Comparison of ENCODE assay signal across 29 mouse cellular contexts in genomic region chr13:71460097-71460496, GRCm38 (mm10).
DNase-seq lines count a peak whose midpoint lies in the region; ATAC-seq and TF ChIP-seq lines count a peak whose summit lies in the region.
"Had no signal": no experiment of that assay in that cellular context is flagged by ENCODE, and none has a peak within 500 bp of the region (broad histone marks: within the 10 kb centered on the region; RNA-seq: fewer than 3 reads in every experiment).

No protein-coding gene starts in this region.

- TF ChIP-seq POLR2A in kidney, adult 2 months (IDR thresholded peaks at IDR 0.05; ENCODE audit: low read depth, low read length): no peak

- peaks cover 3% of the 10 kb centered on the region; the same call in 1 of the 2 replicates for H3K4me1 ChIP-seq in kidney, adult 2 months (ENCODE audit: control insufficient read depth, insufficient read depth, low read length)
- H3K4me1 ChIP-seq in midbrain, embryonic 16.5 days (ENCODE audit: control insufficient read depth, insufficient read depth, low read length): peaks cover 10% of the 10 kb centered on the region; the same call in 1 of the 2 replicates
- H3K4me1 ChIP-seq in midbrain, embryonic 13.5 days (replicated peaks): peaks cover 24% of the 10 kb centered on the region
- H3K4me1 ChIP-seq in embryonic facial prominence, embryonic 11.5 days (ENCODE audit: control insufficient read depth, insufficient read depth, low read length): no peaks in the 10 kb centered on the region
- peaks cover 18% of the 10 kb centered on the region; the same call in 1 of the 2 replicates for H3K4me1 ChIP-seq in neural tube, embryonic 15.5 days
- H3K4me1 ChIP-seq in forebrain, embryonic 11.5 days (replicated peaks; ENCODE audit: control insufficient read depth, insufficient read depth, low read length): peaks cover 7% of the 10 kb centered on the region; the same call in 1 of the 2 replicates
- H3K4me1 ChIP-seq: liver, embryonic 15.5 days had no signal

- no peak for ATAC-seq in midbrain, embryonic 16.5 days
- no peak for ATAC-seq in midbrain, embryonic 13.5 days
- ATAC-seq in embryonic facial prominence, embryonic 11.5 days (replicated peaks; ENCODE audit: insufficient number of reproducible peaks, low FRiP score, low TSS enrichment, low read depth): no peak
- ATAC-seq in neural tube, embryonic 15.5 days (ENCODE audit: low FRiP score): no peak
- ATAC-seq in forebrain, embryonic 11.5 days (replicated peaks; ENCODE audit: low FRiP score): no peak
- ATAC-seq: forebrain, postnatal 0 days; Patski had no signal

- H3K9me3 ChIP-seq in midbrain, embryonic 16.5 days (replicated peaks; ENCODE audit: control insufficient read depth, low read length, poor library complexity, severe bottlenecking): no peaks in the 10 kb centered on the region
- H3K9me3 ChIP-seq in midbrain, embryonic 13.5 days: no peaks in the 10 kb centered on the region
- no peaks in the 10 kb centered on the region for H3K9me3 ChIP-seq in embryonic facial prominence, embryonic 11.5 days (replicated peaks; ENCODE audit: control insufficient read depth, low read length)
- H3K9me3 ChIP-seq in neural tube, embryonic 15.5 days (replicated peaks): no peaks in the 10 kb centered on the region
- H3K9me3 ChIP-seq in forebrain, embryonic 11.5 days (ENCODE audit: control insufficient read depth, low read length): no peaks in the 10 kb centered on the region
- H3K9me3 ChIP-seq: embryonic facial prominence, embryonic 15.5 days; heart, embryonic 13.5 days; limb, embryonic 10.5 days; liver, embryonic 15.5 days; midbrain, embryonic 12.5 days; stomach, embryonic 15.5 days had no signal

- H3K36me3 ChIP-seq in kidney, adult 2 months (ENCODE audit: control insufficient read depth, insufficient read depth, low read length): no peaks in the 10 kb centered on the region
- H3K36me3 ChIP-seq in midbrain, embryonic 16.5 days (ENCODE audit: control insufficient read depth, insufficient read depth, low read length): no peaks in the 10 kb centered on the region
- no peaks in the 10 kb centered on the region for H3K36me3 ChIP-seq in midbrain, embryonic 13.5 days
- no peaks in the 10 kb centered on the region for H3K36me3 ChIP-seq in embryonic facial prominence, embryonic 11.5 days (replicated peaks; ENCODE audit: control insufficient read depth, insufficient read depth, low read depth, low read length)
- H3K36me3 ChIP-seq in neural tube, embryonic 15.5 days: no peaks in the 10 kb centered on the region
- no peaks in the 10 kb centered on the region for H3K36me3 ChIP-seq in forebrain, embryonic 11.5 days (ENCODE audit: control insufficient read depth, insufficient read depth, low read length)
- H3K36me3 ChIP-seq: embryonic facial prominence, embryonic 15.5 days; G1E; heart, embryonic 13.5 days; limb, embryonic 10.5 days; liver, embryonic 15.5 days; midbrain, embryonic 12.5 days; stomach, embryonic 15.5 days had no signal

- peak; percentile 11 for DNase-seq in kidney, postnatal 10 days
- no peak for DNase-seq in kidney, adult 2 months
- peak; percentile 10 for DNase-seq in embryonic facial prominence, embryonic 11.5 days (ENCODE audit: low spot score)
- DNase-seq in forebrain, embryonic 11.5 days (ENCODE audit: low spot score): no peak
- DNase-seq in thymus, adult 18-20 months: no peak
- DNase-seq: cerebellum, adult 11 months; cerebellum, adult 9-11 months; forebrain, postnatal 0 days; gastrocnemius, postnatal 25 days; heart, adult 2 months; heart, postnatal 14 days; kidney, adult 8-10 months; liver; thymus, postnatal 36 days had no signal

- no peak overlapping the region for H3K9ac ChIP-seq in midbrain, embryonic 16.5 days (ENCODE audit: low read depth, low read length)
- no peak overlapping the region for H3K9ac ChIP-seq in midbrain, embryonic 13.5 days (replicated peaks)
- H3K9ac ChIP-seq in embryonic facial prominence, embryonic 11.5 days (replicated peaks; ENCODE audit: low read length): no peak overlapping the region
- H3K9ac ChIP-seq in neural tube, embryonic 15.5 days (replicated peaks): no peak overlapping the region
- H3K9ac ChIP-seq in forebrain, embryonic 11.5 days (ENCODE audit: low read length): no peak overlapping the region
- H3K9ac ChIP-seq: embryonic facial prominence, embryonic 15.5 days; forebrain, postnatal 0 days; heart, embryonic 13.5 days; liver, embryonic 15.5 days; midbrain, embryonic 12.5 days; stomach, embryonic 15.5 days had no signal

- WGBS in kidney, adult 2 months: 33% methylated on average over 9 of the region's 9 CpGs
- 49% methylated on average over 9 of the region's 9 CpGs for WGBS in midbrain, embryonic 16.5 days
- 58% methylated on average over 9 of the region's 9 CpGs for WGBS in midbrain, embryonic 13.5 days
- 24% methylated on average over 9 of the region's 9 CpGs for WGBS in embryonic facial prominence, embryonic 11.5 days
- 24% methylated on average over 9 of the region's 9 CpGs for WGBS in neural tube, embryonic 15.5 days
- 66% methylated on average over 9 of the region's 9 CpGs for WGBS in forebrain, embryonic 11.5 days

- no peak overlapping the region for H3K4me2 ChIP-seq in midbrain, embryonic 16.5 days (ENCODE audit: low read length)
- no peak overlapping the region for H3K4me2 ChIP-seq in midbrain, embryonic 13.5 days (replicated peaks)
- H3K4me2 ChIP-seq in embryonic facial prominence, embryonic 11.5 days (ENCODE audit: low read depth, low read length): no peak overlapping the region
- H3K4me2 ChIP-seq in neural tube, embryonic 15.5 days: peak overlapping the region; percentile 11; the same call in 1 of the 2 replicates
- no peak overlapping the region for H3K4me2 ChIP-seq in forebrain, embryonic 11.5 days (ENCODE audit: low read depth, low read length, severe bottlenecking)
- H3K4me2 ChIP-seq: embryonic facial prominence, embryonic 15.5 days; heart, embryonic 13.5 days; liver, embryonic 15.5 days; stomach, embryonic 15.5 days had no signal

- no peak overlapping the region for H3K27ac ChIP-seq in kidney, adult 2 months (ENCODE audit: insufficient read depth, low read depth, low read length)
- H3K27ac ChIP-seq in midbrain, embryonic 16.5 days (ENCODE audit: low read length): peak overlapping the region; percentile 24; the same call in 1 of the 2 replicates
- H3K27ac ChIP-seq in midbrain, embryonic 13.5 days: no peak overlapping the region
- no peak overlapping the region for H3K27ac ChIP-seq in embryonic facial prominence, embryonic 11.5 days (replicated peaks; ENCODE audit: low read depth, low read length)
- H3K27ac ChIP-seq in neural tube, embryonic 15.5 days (replicated peaks): no peak overlapping the region
- H3K27ac ChIP-seq in forebrain, embryonic 11.5 days (ENCODE audit: low read depth, low read length): no peak overlapping the region
- H3K27ac ChIP-seq: embryonic facial prominence, embryonic 15.5 days; heart, adult 2 months; heart, embryonic 13.5 days; left cerebral cortex, adult 2 months; limb, embryonic 10.5 days; liver, embryonic 15.5 days; macrophage; midbrain, embryonic 12.5 days; stomach, embryonic 15.5 days had no signal

- H3K4me3 ChIP-seq in kidney, adult 2 months (ENCODE audit: insufficient read depth, low read depth, low read length): no peak overlapping the region
- H3K4me3 ChIP-seq in midbrain, embryonic 16.5 days (ENCODE audit: low read depth, low read length): no peak overlapping the region
- no peak overlapping the region for H3K4me3 ChIP-seq in midbrain, embryonic 13.5 days (replicated peaks)
- no peak overlapping the region for H3K4me3 ChIP-seq in embryonic facial prominence, embryonic 11.5 days (ENCODE audit: low read depth, low read length)
- H3K4me3 ChIP-seq in neural tube, embryonic 15.5 days (replicated peaks): no peak overlapping the region
- H3K4me3 ChIP-seq in forebrain, embryonic 11.5 days (ENCODE audit: low read depth, low read length): no peak overlapping the region
- H3K4me3 ChIP-seq: embryonic facial prominence, embryonic 15.5 days; heart, adult 2 months; heart, embryonic 13.5 days; left cerebral cortex, adult 2 months; limb, embryonic 10.5 days; liver, embryonic 15.5 days; midbrain, embryonic 12.5 days; myocyte; stomach, embryonic 15.5 days had no signal

- H3K27me3 ChIP-seq in kidney, adult 2 months (replicated peaks; ENCODE audit: control insufficient read depth, insufficient read depth, low read length): no peaks in the 10 kb centered on the region
- peaks cover 7% of the 10 kb centered on the region for H3K27me3 ChIP-seq in midbrain, embryonic 16.5 days (ENCODE audit: control insufficient read depth, insufficient read depth, low read depth, low read length)
- H3K27me3 ChIP-seq in midbrain, embryonic 13.5 days: peaks cover 48% of the 10 kb centered on the region
- no peaks in the 10 kb centered on the region for H3K27me3 ChIP-seq in embryonic facial prominence, embryonic 11.5 days (ENCODE audit: control insufficient read depth, insufficient read depth, low read length)
- peaks cover 40% of the 10 kb centered on the region for H3K27me3 ChIP-seq in neural tube, embryonic 15.5 days (replicated peaks)
- H3K27me3 ChIP-seq in forebrain, embryonic 11.5 days (ENCODE audit: control insufficient read depth, insufficient read depth, low read length): peaks cover 12% of the 10 kb centered on the region; the same call in 1 of the 2 replicates
- H3K27me3 ChIP-seq: CH12.LX, Patski had no signal

- TF ChIP-seq CTCF in kidney, adult 2 months (conservative IDR thresholded peaks at IDR 0.05; ENCODE audit: insufficient read depth, insufficient read length, low read depth, low read length): no peak

Comparison
In these comparisons a context has a peak if more than half of its experiments do, and no peak if none do; other contexts are left out.
1. DNase-seq: peak in kidney, postnatal 10 days (single experiment) and embryonic facial prominence, embryonic 11.5 days (single experiment); none in kidney, adult 2 months (single experiment), forebrain, embryonic 11.5 days (single experiment) and thymus, adult 18-20 months (0 of 2).